Mouse (Mus musculus): ENCODE measurements around the gene Txndc8. TPM values are rescaled to one million over a fixed set of nuclear protein-coding genes. Genes with fewer than 3 reads are reported as not detected.

Gene Txndc8
- polyA plus RNA-seq, 1 experiment from 2014 or later: not detected

Other genes with a start within 250 kb of the Txndc8 start
- 0.06 TPM in 1 of 2 replicates, not detected in the other for gene D630039A03Rik, start 92.8 kb downstream of the Txndc8 start, polyA plus RNA-seq (2016; fragmentation: Nextera tagmentation; extraction: Ambion mirVana)
- 321 and 347 TPM in 2 replicates for gene Txn1, start 52.7 kb downstream of the Txndc8 start, polyA plus RNA-seq (2016; fragmentation: Nextera tagmentation; extraction: Ambion mirVana)
- gene Svep1, start 197.7 kb upstream of the Txndc8 start, polyA plus RNA-seq (2016; fragmentation: Nextera tagmentation; extraction: Ambion mirVana): 2.5 and 4.0 TPM in 2 replicates